Mouse (Mus musculus) induced T-regulatory cell, adult 2 months (primary cell): ENCODE results near the gene Muc1.

Source experiments
- DNase-seq: peaks from one replicate; pipeline ENCODE4 v3.0.0-alpha.2; 2012; ENCODE audit warnings: low read depth

Gene Muc1

DNA sequence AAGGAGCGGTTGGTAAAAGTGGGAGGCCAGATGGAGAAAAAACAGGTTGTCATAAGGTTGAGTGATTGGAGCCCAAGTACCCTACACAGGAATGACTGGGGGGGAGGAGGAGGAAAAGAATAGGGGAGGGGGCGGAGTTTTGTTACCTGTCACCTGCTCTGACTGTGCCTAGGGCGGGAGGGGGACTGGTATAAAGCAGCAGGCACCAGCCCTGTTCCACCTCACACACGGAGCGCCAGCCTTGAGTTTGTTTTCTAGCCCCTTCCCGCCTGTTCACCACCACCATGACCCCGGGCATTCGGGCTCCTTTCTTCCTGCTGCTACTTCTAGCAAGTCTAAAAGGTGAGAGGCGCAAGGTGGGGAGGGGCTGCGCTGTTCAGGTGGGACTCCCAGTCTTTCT lies at the start of gene Muc1:
Muc1 (plus strand) TSS at position 222 of the 400 bp plus-strand sequence.
- peak; percentile 54 for DNase-seq

- no peak for DNase-seq
Observed at GRCm38 (mm10) chr3:89181749-89182500, 46.9 kb upstream of the Muc1 start.

DNA sequence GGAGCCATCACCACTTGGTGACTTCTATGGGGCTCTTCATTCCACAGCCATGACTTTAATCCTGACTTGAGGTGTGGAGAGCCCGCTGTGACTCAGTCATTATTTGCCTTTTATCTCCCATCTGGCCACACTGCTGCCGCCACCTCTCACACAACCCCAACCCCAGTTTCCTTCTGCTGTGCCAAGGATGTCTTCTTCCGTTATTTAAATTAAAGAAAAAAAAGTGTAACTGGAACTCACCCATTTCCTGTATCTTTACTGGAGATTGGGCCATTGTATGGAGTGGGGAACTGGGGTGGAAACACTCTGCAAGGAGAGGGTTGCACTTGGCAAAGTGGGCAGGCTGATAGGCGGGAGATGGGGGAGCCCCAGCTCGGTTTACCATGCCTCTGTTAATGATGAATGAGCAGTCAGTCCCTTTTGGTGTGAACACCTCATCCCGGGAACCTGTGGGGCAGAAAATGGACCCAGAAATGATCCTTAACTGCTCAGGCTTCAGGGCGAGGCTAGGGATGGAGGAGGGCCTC lies 46.3 kb upstream of the Muc1 start:
- DNase-seq: peak; percentile 62

DNA sequence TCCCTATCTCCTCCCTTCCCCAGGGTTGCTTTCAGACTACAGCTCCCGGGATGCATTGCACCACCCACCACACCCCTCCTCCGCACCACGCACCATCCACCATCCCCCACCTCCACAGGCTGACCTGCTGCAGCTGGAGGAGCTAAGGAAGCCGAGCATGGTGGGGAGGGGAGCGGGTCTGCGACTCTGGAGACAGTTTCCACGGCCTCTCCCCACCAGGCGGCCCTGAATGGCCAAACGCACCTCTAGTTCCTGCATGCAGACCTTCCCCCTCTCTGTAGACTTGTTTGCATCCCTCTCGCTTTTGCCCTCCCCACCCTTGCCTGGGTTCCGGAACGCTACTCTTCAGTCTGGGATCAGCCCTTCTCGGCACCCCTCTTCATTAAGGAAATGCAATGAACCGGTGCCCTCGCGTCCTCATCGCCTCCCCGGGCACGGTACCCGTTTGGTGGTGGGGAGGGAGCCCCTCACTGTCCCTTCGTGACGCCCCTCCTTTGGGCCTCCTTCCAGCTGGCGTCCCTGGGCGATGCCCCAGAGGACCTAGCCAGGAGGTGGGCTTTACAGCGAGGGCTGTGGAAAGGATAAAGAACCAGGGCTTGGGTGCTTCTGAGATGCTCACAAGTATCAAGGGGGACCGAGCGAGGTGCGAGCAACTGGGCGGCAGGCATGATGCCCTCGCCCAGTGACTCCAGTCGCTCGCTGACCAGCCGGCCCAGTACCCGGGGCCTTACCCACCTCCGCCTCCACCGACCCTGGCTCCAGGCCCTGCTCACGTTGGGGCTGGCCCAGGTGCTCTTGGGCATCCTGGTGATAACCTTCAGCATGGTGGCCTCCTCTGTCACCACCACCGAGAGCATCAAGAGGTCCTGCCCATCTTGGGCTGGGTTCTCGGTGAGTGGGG lies 45.5 kb upstream of the Muc1 start, which contains the start of gene Fam189b:
Fam189b (plus strand) TSS at position 86 of the 901 bp plus-strand sequence.
- DNase-seq: peak; percentile 79

GRCm38 (mm10) chr3:89183959-89184315 lies 44.9 kb upstream of the Muc1 start:
- DNase-seq: no peak

- no peak for DNase-seq
Observed at GRCm38 (mm10) chr3:89187197-89187596, 41.7 kb upstream of the Muc1 start.

DNA sequence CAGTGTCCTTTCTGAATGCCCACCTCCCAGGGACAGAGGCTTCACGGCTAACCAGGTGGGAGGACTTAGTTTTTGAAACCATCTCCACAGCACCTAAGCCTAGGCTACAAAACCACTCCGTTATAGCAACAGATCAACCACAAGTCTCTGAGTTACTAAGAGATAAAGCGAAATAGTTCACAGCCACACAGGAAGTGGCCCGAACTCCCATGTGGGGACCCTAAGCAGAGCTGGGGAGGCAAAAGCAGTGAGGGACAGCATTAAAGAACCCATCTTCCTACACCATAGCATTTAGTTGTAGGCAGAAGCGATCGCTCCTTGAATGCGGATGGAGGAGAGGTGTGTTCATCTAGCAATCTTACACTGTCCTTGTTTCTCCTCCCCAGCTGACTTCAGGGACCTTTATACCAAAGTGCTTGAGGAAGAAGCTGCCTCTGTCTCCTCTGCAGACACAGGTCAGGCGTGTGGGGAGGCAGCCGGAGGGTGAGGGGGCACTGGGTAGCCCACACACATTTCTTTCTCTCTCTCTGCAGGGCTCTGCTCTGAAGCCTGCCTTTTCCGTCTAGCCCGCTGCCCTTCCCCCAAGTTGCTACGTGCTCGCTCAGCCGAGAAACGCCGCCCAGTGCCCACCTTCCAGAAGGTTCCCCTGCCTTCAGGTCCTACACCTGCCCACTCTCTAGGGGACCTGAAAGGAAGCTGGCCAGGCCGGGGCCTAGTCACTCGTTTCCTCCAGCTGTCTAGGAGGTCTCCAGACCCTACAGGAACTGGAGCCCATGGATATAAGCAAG lies 41.0 kb upstream of the Muc1 start:
- peak; percentile 80 for DNase-seq

DNA sequence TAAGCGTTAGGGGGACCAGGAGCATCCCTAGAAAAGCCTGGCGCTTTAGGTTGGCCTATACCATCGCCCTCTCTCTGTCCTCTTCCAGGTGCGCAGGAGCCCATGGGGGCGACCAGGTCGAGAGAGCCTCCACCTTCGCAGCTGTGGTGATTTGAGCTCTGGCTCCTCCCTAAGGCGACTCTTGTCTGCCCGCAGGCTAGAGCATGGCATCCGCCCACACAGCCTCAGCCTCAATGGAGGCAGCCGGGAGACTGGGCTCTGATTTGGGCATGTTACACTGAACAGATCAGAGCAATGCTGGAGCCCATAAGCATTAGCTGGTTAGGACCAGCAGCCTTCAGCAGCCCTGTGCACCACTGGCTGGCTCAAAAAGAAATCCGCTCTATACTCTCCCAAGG lies 40.4 kb upstream of the Muc1 start:
- DNase-seq: peak; percentile 79

- peak; percentile 84 for DNase-seq
Observed at GRCm38 (mm10) chr3:89190436-89190835, 38.4 kb upstream of the Muc1 start.

GRCm38 (mm10) chr3:89193351-89193750 lies 35.5 kb upstream of the Muc1 start:
- DNase-seq: no peak

DNA sequence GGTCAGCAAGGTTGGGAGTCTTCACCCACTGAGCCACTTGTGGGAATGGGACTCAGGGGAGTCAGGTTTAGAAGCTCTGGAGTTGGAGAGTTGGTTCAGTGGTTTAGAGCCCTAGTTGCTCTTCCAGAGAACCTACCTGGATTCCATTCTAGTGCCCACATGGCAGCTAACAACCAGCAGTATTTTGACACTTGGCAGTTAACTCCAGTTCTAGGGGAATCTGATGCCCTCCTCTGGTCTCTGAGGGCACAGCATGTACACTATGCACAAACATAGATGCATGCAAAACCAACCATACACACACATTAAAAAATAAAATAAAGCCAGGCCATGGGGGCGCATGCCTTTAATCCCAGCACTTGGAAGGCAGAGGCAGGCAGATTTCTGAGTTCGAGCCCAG lies 35.0 kb upstream of the Muc1 start:
- peak; percentile 80 for DNase-seq

DNA sequence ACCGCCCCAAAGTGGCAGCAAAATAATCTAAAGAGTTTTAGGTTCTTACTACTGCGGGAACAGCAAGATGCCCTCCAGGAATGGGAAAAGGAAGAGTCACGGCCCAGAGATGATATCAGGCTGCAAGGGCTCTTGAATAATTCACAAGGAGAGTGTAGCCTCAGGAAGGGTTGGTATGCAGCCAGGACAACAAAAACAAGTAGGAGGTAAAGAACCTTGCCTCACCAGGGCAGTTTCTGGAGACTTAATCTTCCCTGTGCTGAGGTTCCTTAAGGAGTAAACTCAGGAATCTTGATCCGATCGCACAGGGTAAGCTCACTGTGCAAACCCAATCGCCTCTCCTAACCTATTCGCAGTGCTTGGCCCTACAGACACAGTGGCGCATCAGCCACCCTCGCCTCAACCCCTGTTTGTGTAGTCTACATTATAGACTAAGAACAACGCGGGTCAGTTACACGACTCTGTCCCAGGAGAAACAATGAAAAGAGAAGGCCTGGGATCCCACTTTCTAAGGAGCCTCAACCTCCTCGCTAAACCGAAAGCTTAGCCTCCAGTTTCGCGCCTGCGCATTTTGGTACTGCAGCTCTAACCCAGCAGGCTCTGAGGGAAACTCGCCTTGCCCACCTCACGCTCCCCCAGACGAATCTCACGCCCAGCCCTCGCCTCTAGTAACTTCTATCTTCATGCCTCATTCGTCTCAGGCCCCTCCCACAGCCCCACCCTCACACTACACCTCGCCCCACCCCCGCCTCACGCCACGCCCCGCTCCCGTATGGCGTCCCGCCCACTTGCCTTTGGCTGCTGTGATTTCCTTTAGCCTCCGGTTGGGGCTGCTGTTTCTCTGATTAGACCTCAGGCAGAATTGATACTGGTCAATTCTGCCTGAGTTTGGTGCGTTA lies 32.6 kb upstream of the Muc1 start:
- peak; percentile 96 for DNase-seq

GRCm38 (mm10) chr3:89199839-89200238 lies 29.0 kb upstream of the Muc1 start:
- no peak for DNase-seq

- peak; percentile 98 for DNase-seq
Observed at GRCm38 (mm10) chr3:89202253-89203141, 26.4 kb upstream of the Muc1 start, which contains the start of gene Gba. Gene Gba (plus strand): TSS chr3:89202928.

GRCm38 (mm10) chr3:89203142-89203514 lies 25.7 kb upstream of the Muc1 start:
- peak; percentile 33 for DNase-seq

DNA sequence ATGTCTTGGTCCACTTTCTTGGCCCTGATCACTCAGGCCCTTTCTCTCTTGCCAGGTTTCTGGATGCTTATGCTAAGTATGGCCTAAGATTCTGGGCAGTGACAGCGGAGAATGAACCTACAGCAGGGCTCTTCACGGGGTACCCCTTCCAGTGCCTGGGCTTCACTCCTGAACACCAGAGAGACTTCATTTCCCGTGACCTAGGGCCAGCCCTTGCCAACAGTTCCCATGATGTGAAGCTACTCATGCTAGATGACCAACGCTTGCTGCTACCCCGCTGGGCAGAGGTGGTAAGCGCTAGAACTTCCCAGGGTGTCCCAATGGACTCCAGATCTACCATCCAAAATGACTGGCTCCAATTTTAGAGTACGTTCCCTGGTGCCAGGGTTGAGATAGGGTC lies 22.8 kb upstream of the Muc1 start:
- DNase-seq: no peak

DNA sequence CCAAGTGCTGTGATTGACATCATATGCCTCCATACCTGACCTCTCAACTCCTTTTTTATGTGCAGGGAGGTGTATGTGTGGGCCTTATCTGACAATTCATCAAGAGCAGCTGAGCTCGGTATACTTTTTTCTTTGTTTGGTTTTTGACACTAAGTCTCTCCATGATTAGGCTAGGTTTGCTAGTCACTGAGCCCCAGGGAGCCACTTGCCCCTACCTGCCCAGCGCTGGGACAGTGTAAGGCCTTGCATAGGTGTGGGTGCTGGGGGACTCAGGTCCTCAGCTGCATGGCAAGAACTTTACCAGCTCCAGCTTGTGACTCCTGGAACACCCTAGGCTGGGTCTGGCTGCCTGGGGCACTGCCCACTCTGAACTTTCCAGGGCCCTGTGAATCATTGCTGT lies 22.2 kb upstream of the Muc1 start:
- DNase-seq: no peak

DNA sequence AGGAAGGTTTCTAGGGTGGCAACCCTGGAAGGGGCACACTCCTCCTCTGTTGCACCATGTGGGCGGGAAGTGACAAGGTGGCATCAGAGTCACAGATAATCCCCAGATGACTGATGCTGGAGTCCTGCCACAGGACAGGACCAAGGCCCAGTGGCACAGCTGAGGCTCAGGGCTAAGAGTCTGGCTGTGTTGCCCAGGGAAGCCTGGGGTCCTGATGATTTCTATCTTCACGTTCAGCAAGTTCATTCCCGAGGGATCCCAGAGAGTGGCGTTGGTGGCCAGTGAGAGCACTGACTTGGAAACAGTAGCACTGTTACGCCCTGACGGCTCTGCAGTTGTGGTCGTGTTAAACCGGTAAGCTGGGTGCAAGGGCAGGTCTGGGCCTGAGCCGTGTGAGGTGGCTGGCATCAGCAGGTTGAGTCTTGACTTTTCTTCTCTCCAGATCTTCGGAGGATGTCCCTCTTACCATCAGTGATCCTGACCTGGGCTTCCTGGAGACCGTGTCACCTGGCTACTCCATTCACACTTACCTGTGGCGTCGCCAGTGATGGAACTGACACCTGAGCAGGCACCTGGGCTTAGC lies 20.7 kb upstream of the Muc1 start:
- DNase-seq: no peak

- DNase-seq: no peak
Observed at GRCm38 (mm10) chr3:89208736-89209135, 20.1 kb upstream of the Muc1 start.

- DNase-seq: no peak
Observed at GRCm38 (mm10) chr3:89209731-89210130, 19.1 kb upstream of the Muc1 start.
